Mouse (Mus musculus) megakaryocyte, embryonic 14.5 days (primary cell): ENCODE measurements at regions not wholly inside any gene's neighbourhood (a gene's known extent, or its start where the extent isn't known, plus 50 kb on each side); places are given as distances from the start of the nearest gene placed in this dataset.

Experiments used
- FLI1 ChIP-seq: IDR thresholded peaks from 2 replicates; pipeline ENCODE4 v1.6.1; 2012; ENCODE audit warnings: low read length, inconsistent platforms, mixed read lengths
- GATA1 ChIP-seq: IDR thresholded peaks from 3 replicates; pipeline ENCODE4 v1.6.1; 2012; ENCODE audit warnings: mixed read lengths, low read length, inconsistent platforms, borderline replicate concordance

DNA sequence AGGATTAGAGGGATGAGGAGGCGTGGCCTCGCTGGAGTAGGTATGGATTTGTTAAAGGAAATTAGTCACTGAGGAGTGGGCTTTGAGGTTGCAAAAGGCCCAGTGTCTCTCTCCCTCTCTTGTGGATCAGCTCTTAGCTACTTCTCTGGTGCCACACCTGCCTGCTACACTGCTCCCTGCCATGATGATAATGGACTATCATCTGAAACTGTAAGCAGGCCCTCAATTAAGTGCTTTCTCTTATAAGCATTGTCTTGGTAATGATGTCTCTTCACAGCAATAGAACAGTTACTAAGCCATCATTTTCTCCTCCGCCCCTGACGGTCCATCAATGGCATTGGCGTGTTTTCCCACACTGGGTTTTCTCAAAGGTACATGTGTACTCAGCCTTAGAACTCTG is 66.6 kb upstream of the Sestd1 start:
- TF ChIP-seq GATA1 (no peak), FLI1 (no peak)
